Comparison of ENCODE assay signal across 9 mouse cellular contexts in the genomic region with DNA sequence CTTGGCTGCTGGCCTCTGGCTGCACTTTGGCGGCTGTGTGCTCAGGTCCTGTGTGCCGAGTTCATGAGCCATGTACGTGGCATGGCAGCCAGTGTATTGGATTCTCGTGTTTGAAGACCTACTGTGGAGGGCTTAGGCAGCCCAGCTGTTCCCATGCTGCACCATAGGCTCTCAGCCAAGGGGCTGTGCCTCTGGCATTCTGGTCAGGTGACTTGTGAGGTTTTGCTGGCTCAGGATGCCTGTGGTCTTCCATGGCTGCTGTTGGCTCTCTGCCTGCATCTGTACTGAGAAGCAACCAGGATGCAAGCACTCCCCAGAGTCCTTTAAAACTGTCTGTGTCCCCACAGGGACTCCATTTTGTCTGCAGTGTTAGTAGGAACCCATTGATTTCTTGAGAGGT. TPM values are rescaled to one million over a fixed set of nuclear protein-coding genes. Genes with fewer than 3 reads are reported as not detected.
DNase-seq lines count a peak whose midpoint lies in the region; ATAC-seq and TF ChIP-seq lines count a peak whose summit lies in the region.
"Had no signal": no experiment of that assay in that cellular context is flagged by ENCODE, and none has a peak within 500 bp of the region (broad histone marks: within the 10 kb centered on the region; RNA-seq: fewer than 3 reads in every experiment).

No protein-coding gene starts in this region.

- no peak for DNase-seq in forebrain, embryonic 10.5 days (ENCODE audit: extremely low spot score, low spot score)
- DNase-seq in midbrain, postnatal 0 days (ENCODE audit: low spot score) = peak; percentile 81
- DNase-seq in hindbrain, postnatal 0 days (ENCODE audit: low spot score) = peak; percentile 79
- no peak for DNase-seq in frontal cortex, adult 2 months (ENCODE audit: extremely low spot score in 1 of 2, low spot score in 1 of 2)
- no peak for DNase-seq in ovary, postnatal 36 days (ENCODE audit: low spot score)

- 0 out of 2 replicates have a peak overlapping the region, but pooled peaks have one; percentile 0 for H3K27ac ChIP-seq in forebrain, embryonic 10.5 days
- no peak overlapping the region for H3K27ac ChIP-seq in forebrain, embryonic 16.5 days (ENCODE audit: low read length)
- H3K27ac ChIP-seq in midbrain, postnatal 0 days (ENCODE audit: low read depth, low read length) = no peak overlapping the region
- no peak overlapping the region for H3K27ac ChIP-seq in midbrain, embryonic 15.5 days
- no peak overlapping the region for H3K27ac ChIP-seq in hindbrain, postnatal 0 days
- peak overlapping the region; percentile 48; the same call in 1 of the 2 replicates for H3K27ac ChIP-seq in neural tube, embryonic 15.5 days (replicated peaks)
- H3K27ac ChIP-seq: hindbrain, embryonic 15.5 days had no signal

- no peak overlapping the region for H3K4me3 ChIP-seq in forebrain, embryonic 10.5 days
- H3K4me3 ChIP-seq in forebrain, embryonic 16.5 days (replicated peaks; ENCODE audit: low read length) = no peak overlapping the region
- H3K4me3 ChIP-seq in midbrain, postnatal 0 days (ENCODE audit: low read depth, low read length) = no peak overlapping the region
- H3K4me3 ChIP-seq in midbrain, embryonic 15.5 days = no peak overlapping the region
- no peak overlapping the region for H3K4me3 ChIP-seq in hindbrain, postnatal 0 days (ENCODE audit: low read length)
- H3K4me3 ChIP-seq in neural tube, embryonic 15.5 days (replicated peaks) = no peak overlapping the region
- H3K4me3 ChIP-seq: hindbrain, embryonic 15.5 days had no signal

- no peak for ATAC-seq in forebrain, embryonic 16.5 days
- ATAC-seq in midbrain, postnatal 0 days (ENCODE audit: low FRiP score) = no peak
- ATAC-seq in midbrain, embryonic 15.5 days (replicated peaks) = no peak
- ATAC-seq in hindbrain, postnatal 0 days = peak; percentile 58
- ATAC-seq in neural tube, embryonic 15.5 days (ENCODE audit: low FRiP score) = 0 out of 2 replicates have a peak, but pooled peaks have one; percentile 36

- H3K9me3 ChIP-seq in forebrain, embryonic 10.5 days = no peaks in the 10 kb centered on the region
- no peaks in the 10 kb centered on the region for H3K9me3 ChIP-seq in forebrain, embryonic 16.5 days (ENCODE audit: control insufficient read depth, low read length)
- no peaks in the 10 kb centered on the region for H3K9me3 ChIP-seq in midbrain, postnatal 0 days (ENCODE audit: low read length)
- H3K9me3 ChIP-seq in midbrain, embryonic 15.5 days = no peaks in the 10 kb centered on the region
- no peaks in the 10 kb centered on the region for H3K9me3 ChIP-seq in hindbrain, postnatal 0 days (ENCODE audit: low read length)
- H3K9me3 ChIP-seq in neural tube, embryonic 15.5 days (replicated peaks) = no peaks in the 10 kb centered on the region
- H3K9me3 ChIP-seq: hindbrain, embryonic 15.5 days had no signal

- H3K4me1 ChIP-seq in forebrain, embryonic 10.5 days = peaks cover 32% of the 10 kb centered on the region
- peaks cover 19% of the 10 kb centered on the region for H3K4me1 ChIP-seq in forebrain, embryonic 16.5 days (replicated peaks; ENCODE audit: control insufficient read depth, insufficient read depth, low read length)
- H3K4me1 ChIP-seq in midbrain, postnatal 0 days (ENCODE audit: insufficient read depth, low read length) = peaks cover 16% of the 10 kb centered on the region; the same call in 1 of the 2 replicates
- H3K4me1 ChIP-seq in midbrain, embryonic 15.5 days = peaks cover 25% of the 10 kb centered on the region
- peaks cover 21% of the 10 kb centered on the region; the same call in 1 of the 2 replicates for H3K4me1 ChIP-seq in hindbrain, postnatal 0 days (ENCODE audit: insufficient read depth, low read length)
- H3K4me1 ChIP-seq in neural tube, embryonic 15.5 days = peaks cover 42% of the 10 kb centered on the region

- no peak for TF ChIP-seq CTCF in midbrain, postnatal 0 days (IDR thresholded peaks at IDR 0.05)
- no peak for TF ChIP-seq CTCF in hindbrain, postnatal 0 days (IDR thresholded peaks at IDR 0.05; ENCODE audit: low read depth)

- H3K36me3 ChIP-seq in forebrain, embryonic 10.5 days (replicated peaks) = peaks cover 9% of the 10 kb centered on the region
- no peaks in the 10 kb centered on the region for H3K36me3 ChIP-seq in forebrain, embryonic 16.5 days (ENCODE audit: control insufficient read depth, insufficient read depth)
- H3K36me3 ChIP-seq in midbrain, postnatal 0 days (ENCODE audit: insufficient read depth, low read length) = 0 out of 2 replicates have a peak, but pooled peaks cover 2% of the 10 kb centered on the region
- 0 out of 2 replicates have a peak, but pooled peaks cover under 1% of the 10 kb centered on the region for H3K36me3 ChIP-seq in midbrain, embryonic 15.5 days (replicated peaks)
- no peaks in the 10 kb centered on the region for H3K36me3 ChIP-seq in hindbrain, postnatal 0 days (ENCODE audit: insufficient read depth, low read length)
- no peaks in the 10 kb centered on the region for H3K36me3 ChIP-seq in neural tube, embryonic 15.5 days
- H3K36me3 ChIP-seq: hindbrain, embryonic 15.5 days had no signal

- no peaks in the 10 kb centered on the region for H3K27me3 ChIP-seq in forebrain, embryonic 10.5 days (ENCODE audit: poor library complexity, severe bottlenecking)
- H3K27me3 ChIP-seq in forebrain, embryonic 16.5 days (replicated peaks; ENCODE audit: control insufficient read depth, insufficient read depth, low read length) = no peaks in the 10 kb centered on the region
- no peaks in the 10 kb centered on the region for H3K27me3 ChIP-seq in midbrain, postnatal 0 days (ENCODE audit: insufficient read depth, low read length)
- H3K27me3 ChIP-seq in midbrain, embryonic 15.5 days (replicated peaks) = no peaks in the 10 kb centered on the region
- H3K27me3 ChIP-seq in hindbrain, postnatal 0 days (ENCODE audit: insufficient read depth, low read length) = no peaks in the 10 kb centered on the region
- H3K27me3 ChIP-seq in neural tube, embryonic 15.5 days (replicated peaks) = no peaks in the 10 kb centered on the region
- H3K27me3 ChIP-seq: hindbrain, embryonic 15.5 days had no signal

- 90% methylated on average over 4 of the region's 4 CpGs for WGBS in forebrain, embryonic 10.5 days
- WGBS in forebrain, embryonic 16.5 days = 64% methylated on average over 4 of the region's 4 CpGs
- 58% methylated on average over 4 of the region's 4 CpGs for WGBS in midbrain, postnatal 0 days
- WGBS in midbrain, embryonic 15.5 days = 71% methylated on average over 4 of the region's 4 CpGs
- WGBS in hindbrain, postnatal 0 days = 43% methylated on average over 4 of the region's 4 CpGs
- 55% methylated on average over 4 of the region's 4 CpGs for WGBS in neural tube, embryonic 15.5 days

- no peak overlapping the region for H3K4me2 ChIP-seq in forebrain, embryonic 16.5 days (ENCODE audit: low read length)
- H3K4me2 ChIP-seq in midbrain, postnatal 0 days (ENCODE audit: low read depth, low read length, poor library complexity, severe bottlenecking) = no peak overlapping the region
- no peak overlapping the region for H3K4me2 ChIP-seq in midbrain, embryonic 15.5 days
- H3K4me2 ChIP-seq in hindbrain, postnatal 0 days (ENCODE audit: low read depth, low read length) = no peak overlapping the region
- no peak overlapping the region for H3K4me2 ChIP-seq in neural tube, embryonic 15.5 days
- H3K4me2 ChIP-seq: hindbrain, embryonic 15.5 days had no signal

- no peak overlapping the region for H3K9ac ChIP-seq in forebrain, embryonic 16.5 days (replicated peaks; ENCODE audit: low read depth, low read length)
- H3K9ac ChIP-seq in midbrain, postnatal 0 days (replicated peaks; ENCODE audit: low read length, poor library complexity, severe bottlenecking) = no peak overlapping the region
- H3K9ac ChIP-seq in midbrain, embryonic 15.5 days = no peak overlapping the region
- no peak overlapping the region for H3K9ac ChIP-seq in hindbrain, postnatal 0 days (replicated peaks; ENCODE audit: low read length)
- H3K9ac ChIP-seq in neural tube, embryonic 15.5 days (replicated peaks) = no peak overlapping the region
- H3K9ac ChIP-seq: hindbrain, embryonic 15.5 days had no signal

RNA-seq across cellular contexts. Expression of gene Zfp750, which starts 33.0 kb away (rescaled TPM):
- polyA plus RNA-seq in forebrain, embryonic 10.5 days (2016; fragmentation: Nextera tagmentation; extraction: Ambion mirVana) = 0.49 and 0.69 TPM in 2 replicates
- 0.34 and 0.66 TPM in 2 replicates for polyA plus RNA-seq in forebrain, embryonic 16.5 days (2015; fragmentation: Nextera tagmentation; extraction: Ambion mirVana)
- 0.33 and 0.71 TPM in 2 replicates for total RNA-seq in midbrain, postnatal 0 days (2014; rRNA removed)
- polyA plus RNA-seq in midbrain, postnatal 0 days (2015; fragmentation: Nextera tagmentation; extraction: Ambion mirVana) = 0.22 and 0.35 TPM in 2 replicates
- 0.51 and 0.84 TPM in 2 replicates for polyA plus RNA-seq in midbrain, embryonic 15.5 days (2015; fragmentation: Nextera tagmentation; extraction: Ambion mirVana)
- 0.05 TPM in 1 of 2 replicates, not detected in the other for total RNA-seq in hindbrain, postnatal 0 days (2014; rRNA removed)
- 0.18 and 0.21 TPM in 2 replicates for polyA plus RNA-seq in hindbrain, postnatal 0 days (2015; fragmentation: Nextera tagmentation; extraction: Ambion mirVana)
- polyA plus RNA-seq in neural tube, embryonic 15.5 days (2015; fragmentation: Nextera tagmentation; extraction: Ambion mirVana) = 0.40 and 0.79 TPM in 2 replicates
- 0.08 and 0.15 TPM in 2 replicates for polyA plus RNA-seq in frontal cortex, adult 2 months (2012; rRNA removed)

Comparison
In these comparisons a context has a peak if more than half of its experiments do, and no peak if none do; other contexts are left out.
1. H3K27ac ChIP-seq: peak in forebrain, embryonic 10.5 days (single experiment) and neural tube, embryonic 15.5 days (single experiment); none in forebrain, embryonic 16.5 days (single experiment), midbrain, postnatal 0 days (single experiment), midbrain, embryonic 15.5 days (single experiment) and hindbrain, postnatal 0 days (single experiment).
2. DNase-seq: peak in midbrain, postnatal 0 days (single experiment) and hindbrain, postnatal 0 days (single experiment); none in forebrain, embryonic 10.5 days (single experiment), frontal cortex, adult 2 months (0 of 2) and ovary, postnatal 36 days (single experiment).
3. ATAC-seq: peak in hindbrain, postnatal 0 days (single experiment) and neural tube, embryonic 15.5 days (single experiment); none in forebrain, embryonic 16.5 days (single experiment), midbrain, postnatal 0 days (single experiment) and midbrain, embryonic 15.5 days (single experiment).